Mouse (Mus musculus) spleen, adult 2 months (tissue): ENCODE results near the gene Atad2b.

Experiments used
- CTCF ChIP-seq: fragments of 200-500 bp; IDR thresholded peaks from 2 replicates; pipeline ENCODE4 v1.5.1; 2011; ENCODE audit warnings: mild to moderate bottlenecking, inconsistent platforms; ENCODE audit not compliant: insufficient read depth, insufficient read length, insufficient replicate concordance; ENCODE audit errors: extremely low read depth
- POLR2A ChIP-seq: fragments of 200-500 bp; IDR thresholded peaks from 2 replicates; pipeline ENCODE4 v1.6.1; 2011; ENCODE audit warnings: low read depth, low read length, inconsistent platforms

GRCm38 (mm10) chr12:5048104-5048503 lies 131.0 kb downstream of the Atad2b start:
- TF ChIP-seq POLR2A, result no peak
- TF ChIP-seq CTCF, result no peak
